Mouse (Mus musculus): ENCODE measurements around the gene Micu2. TPM values are rescaled to one million over a fixed set of nuclear protein-coding genes. Genes with fewer than 3 reads are reported as not detected.

Micu2 gene
- polyA plus RNA-seq (2012; rRNA removed): 19.8 and 21.3 TPM in 2 replicates

GRCm38 (mm10) chr14:57998526-57999401 is at the start of gene Micu2:
Gene Micu2 (minus strand): TSS chr14:57999262.
- H3K4me1 ChIP-seq (ENCODE audit: control insufficient read depth, insufficient read depth, low read length): no peaks in the 10 kb centered on the region
- 3% methylated on average over 71 of the region's 76 CpGs for WGBS
- peak; percentile 82 to 84 for DNase-seq
- peak within 1 kb of the TSS; percentile 51 for H3K4me3 ChIP-seq (replicated peaks; ENCODE audit: insufficient read depth, low read depth, low read length)
- no peaks in the 10 kb centered on the region for H3K27me3 ChIP-seq (ENCODE audit: control insufficient read depth, insufficient read depth, low read length)
- peak within 1 kb of the TSS; percentile 31; the same call in 1 of the 2 replicates for H3K27ac ChIP-seq (ENCODE audit: insufficient read depth, low read length)
- TF ChIP-seq POLR2A (IDR thresholded peaks at IDR 0.05; ENCODE audit: borderline replicate concordance, insufficient read depth, low read length) (peak; percentile 64; the same call in 1 of the 2 replicates), CTCF (IDR thresholded peaks at IDR 0.05; ENCODE audit: borderline replicate concordance, insufficient read depth, low read depth, low read length) (no peak)

DNA sequence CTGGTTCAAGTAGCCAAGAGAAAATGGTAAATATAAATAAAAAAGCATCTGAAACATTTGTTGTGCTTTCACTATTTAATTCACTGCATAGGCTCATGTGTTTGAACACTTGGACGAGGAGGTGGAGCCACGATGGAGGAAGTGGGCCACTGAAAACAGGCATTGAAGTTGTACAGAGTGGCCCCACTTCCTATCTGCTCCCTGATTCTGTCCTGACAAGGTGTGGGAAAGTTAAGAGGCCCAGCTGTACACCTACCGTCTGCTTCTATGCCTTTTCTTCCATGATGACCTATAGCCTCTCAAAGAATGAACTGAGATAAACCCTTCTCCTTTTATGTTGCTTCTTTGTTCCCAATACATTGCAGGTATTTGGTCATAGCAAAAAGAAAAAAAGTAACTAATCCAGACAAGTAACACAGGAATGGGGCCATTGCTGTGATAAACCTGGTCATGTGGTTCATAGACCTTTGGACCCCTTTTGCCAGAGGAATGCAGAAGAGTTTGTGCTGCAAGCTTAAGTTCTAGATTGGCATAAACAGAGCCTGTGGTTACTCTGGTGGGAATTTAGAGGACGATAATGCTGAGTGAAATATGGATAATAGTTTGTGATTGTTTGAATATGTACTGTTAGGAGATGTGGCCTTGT is 47.7 kb upstream of the Micu2 start:
- TF ChIP-seq POLR2A (IDR thresholded peaks at IDR 0.05; ENCODE audit: borderline replicate concordance, insufficient read depth, low read length): no peak
- TF ChIP-seq CTCF (IDR thresholded peaks at IDR 0.05; ENCODE audit: borderline replicate concordance, insufficient read depth, low read depth, low read length): no peak
- Histone ChIP-seq H3K4me3 (replicated peaks; ENCODE audit: insufficient read depth, low read depth, low read length) (no peak overlapping the region), H3K4me1 (ENCODE audit: control insufficient read depth, insufficient read depth, low read length) (no peaks in the 10 kb centered on the region), H3K27me3 (ENCODE audit: control insufficient read depth, insufficient read depth, low read length) (no peaks in the 10 kb centered on the region), H3K27ac (ENCODE audit: insufficient read depth, low read length) (no peak overlapping the region)
- no peak for DNase-seq
- 91% methylated on average over 4 of the region's 4 CpGs for WGBS

GRCm38 (mm10) chr14:58036174-58036573 is 37.1 kb upstream of the Micu2 start:
- 56% methylated on average over 6 of the region's 6 CpGs for WGBS

DNA sequence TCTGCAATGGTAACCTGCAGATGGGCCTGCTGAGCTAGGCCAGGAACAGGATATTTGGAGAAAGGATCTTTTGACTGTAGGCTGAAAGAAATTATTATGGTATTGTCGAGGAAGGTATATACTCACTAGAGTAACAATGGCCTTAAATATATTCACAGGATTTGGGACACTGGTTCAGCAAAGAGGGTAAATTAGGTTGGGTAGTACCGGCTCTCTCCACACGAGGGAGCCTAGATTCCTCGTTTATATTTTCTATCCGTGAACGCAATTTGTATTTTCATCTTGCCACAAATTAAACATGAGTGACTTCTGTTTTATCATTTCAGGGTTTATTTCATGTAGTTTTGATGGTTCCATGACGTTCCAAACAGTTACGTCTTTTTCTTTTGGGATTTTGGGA is 35.5 kb upstream of the Micu2 start:
- peak; percentile 57 to 74 for DNase-seq
- 4% methylated on average over 8 of the region's 8 CpGs for WGBS
- no peaks in the 10 kb centered on the region for H3K27me3 ChIP-seq (ENCODE audit: control insufficient read depth, insufficient read depth, low read length)
- H3K4me3 ChIP-seq (replicated peaks; ENCODE audit: insufficient read depth, low read depth, low read length): peak overlapping the region; percentile 36
- no peak overlapping the region for H3K27ac ChIP-seq (ENCODE audit: insufficient read depth, low read length)
- TF ChIP-seq POLR2A (IDR thresholded peaks at IDR 0.05; ENCODE audit: borderline replicate concordance, insufficient read depth, low read length) (no peak), CTCF (IDR thresholded peaks at IDR 0.05; ENCODE audit: borderline replicate concordance, insufficient read depth, low read depth, low read length) (peak; percentile 28; the same call in 1 of the 2 replicates)
- H3K4me1 ChIP-seq (ENCODE audit: control insufficient read depth, insufficient read depth, low read length): no peaks in the 10 kb centered on the region

More at GRCm38 (mm10) chr14:58036174-58036573, 37.1 kb upstream of the Micu2 start:
- no peak overlapping the region for H3K4me3 ChIP-seq (replicated peaks; ENCODE audit: insufficient read depth, low read depth, low read length)
- H3K27me3 ChIP-seq (ENCODE audit: control insufficient read depth, insufficient read depth, low read length): no peaks in the 10 kb centered on the region
- no peaks in the 10 kb centered on the region for H3K4me1 ChIP-seq (ENCODE audit: control insufficient read depth, insufficient read depth, low read length)
- no peak for DNase-seq
- no peak overlapping the region for H3K27ac ChIP-seq (ENCODE audit: insufficient read depth, low read length)
- TF ChIP-seq POLR2A (IDR thresholded peaks at IDR 0.05; ENCODE audit: borderline replicate concordance, insufficient read depth, low read length): no peak
- TF ChIP-seq CTCF (IDR thresholded peaks at IDR 0.05; ENCODE audit: borderline replicate concordance, insufficient read depth, low read depth, low read length): no peak

DNA sequence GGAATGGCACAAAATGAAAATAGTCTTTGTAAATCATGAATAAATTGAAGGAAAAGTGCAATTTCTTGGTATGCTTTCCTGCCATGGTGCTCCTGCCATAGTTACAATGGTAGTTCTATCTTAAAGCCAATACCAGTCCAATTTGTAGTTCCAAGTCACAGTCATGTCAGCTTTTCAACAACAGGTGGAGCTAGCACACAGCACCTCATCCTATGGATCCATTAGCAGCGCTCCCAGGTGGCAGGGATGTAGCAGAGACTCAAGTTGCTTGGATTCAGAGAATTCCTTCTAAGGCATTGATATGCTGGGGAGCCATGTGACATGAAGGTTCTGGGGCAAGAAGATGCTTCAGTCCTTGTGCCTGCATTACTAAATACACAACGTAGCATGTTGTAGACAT is 19.8 kb upstream of the Micu2 start:
- Histone ChIP-seq H3K27me3 (ENCODE audit: control insufficient read depth, insufficient read depth, low read length) (no peaks in the 10 kb centered on the region), H3K27ac (ENCODE audit: insufficient read depth, low read length) (no peak overlapping the region), H3K4me3 (replicated peaks; ENCODE audit: insufficient read depth, low read depth, low read length) (no peak overlapping the region), H3K4me1 (ENCODE audit: control insufficient read depth, insufficient read depth, low read length) (no peaks in the 10 kb centered on the region)
- no peak for DNase-seq
- no peak for TF ChIP-seq POLR2A (IDR thresholded peaks at IDR 0.05; ENCODE audit: borderline replicate concordance, insufficient read depth, low read length)
- peak; percentile 50; the same call in 1 of the 2 replicates for TF ChIP-seq CTCF (IDR thresholded peaks at IDR 0.05; ENCODE audit: borderline replicate concordance, insufficient read depth, low read depth, low read length)
- WGBS: 49% methylated on average over 2 of the region's 2 CpGs

DNA sequence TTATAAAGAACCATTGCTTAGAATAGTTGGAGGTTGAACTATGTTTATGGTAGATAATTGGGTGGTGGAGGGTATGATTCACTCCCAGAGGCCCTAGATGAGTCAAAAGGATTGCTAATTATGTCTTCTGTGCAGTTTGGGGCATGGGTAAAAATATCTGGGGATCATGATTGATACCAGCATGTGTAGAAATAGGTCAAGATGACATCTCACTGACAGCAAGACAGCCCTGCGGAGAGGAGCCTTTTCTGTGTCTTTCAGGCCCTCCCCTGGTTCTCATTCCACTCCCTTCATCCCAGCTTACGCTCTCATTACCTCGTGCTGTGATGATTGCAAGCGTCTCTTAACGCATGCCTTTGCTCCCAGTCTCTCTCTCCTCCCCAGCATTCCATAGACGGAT is 4.8 kb upstream of the Micu2 start:
- Histone ChIP-seq H3K27me3 (ENCODE audit: control insufficient read depth, insufficient read depth, low read length) (no peaks in the 10 kb centered on the region), H3K4me1 (ENCODE audit: control insufficient read depth, insufficient read depth, low read length) (no peaks in the 10 kb centered on the region; the same call in 1 of the 2 replicates), H3K27ac (ENCODE audit: insufficient read depth, low read length) (no peak overlapping the region), H3K4me3 (replicated peaks; ENCODE audit: insufficient read depth, low read depth, low read length) (no peak overlapping the region)
- TF ChIP-seq POLR2A (IDR thresholded peaks at IDR 0.05; ENCODE audit: borderline replicate concordance, insufficient read depth, low read length) (no peak), CTCF (IDR thresholded peaks at IDR 0.05; ENCODE audit: borderline replicate concordance, insufficient read depth, low read depth, low read length) (no peak)
- DNase-seq: no peak
- WGBS: 76% methylated on average over 6 of the region's 6 CpGs

- Histone ChIP-seq H3K27me3 (ENCODE audit: control insufficient read depth, insufficient read depth, low read length) (no peaks in the 10 kb centered on the region), H3K4me1 (ENCODE audit: control insufficient read depth, insufficient read depth, low read length) (no peaks in the 10 kb centered on the region), H3K4me3 (replicated peaks; ENCODE audit: insufficient read depth, low read depth, low read length) (no peak overlapping the region), H3K27ac (ENCODE audit: insufficient read depth, low read length) (no peak overlapping the region)
- DNase-seq: no peak
- WGBS: 77% methylated on average over 1 of the region's 1 CpGs
- TF ChIP-seq CTCF (IDR thresholded peaks at IDR 0.05; ENCODE audit: borderline replicate concordance, insufficient read depth, low read depth, low read length) (no peak), POLR2A (IDR thresholded peaks at IDR 0.05; ENCODE audit: borderline replicate concordance, insufficient read depth, low read length) (no peak)
These were observed 3.1 kb upstream of the Micu2 start for GRCm38 (mm10) chr14:58002161-58002560.

All from cerebellum, adult 2 months (tissue).